Mouse (Mus musculus) embryo, embryonic 9.5 days (tissue): ENCODE measurements at regions not wholly inside any gene's neighbourhood (a gene's known extent, or its start where the extent isn't known, plus 50 kb on each side); places are given as distances from the start of the nearest gene placed in this dataset.

ENCODE experiments used
- DNase-seq: peaks from one replicate; pipeline ENCODE4 v3.0.0-alpha.2; 2017; ENCODE audit errors: extremely low spot score

DNA sequence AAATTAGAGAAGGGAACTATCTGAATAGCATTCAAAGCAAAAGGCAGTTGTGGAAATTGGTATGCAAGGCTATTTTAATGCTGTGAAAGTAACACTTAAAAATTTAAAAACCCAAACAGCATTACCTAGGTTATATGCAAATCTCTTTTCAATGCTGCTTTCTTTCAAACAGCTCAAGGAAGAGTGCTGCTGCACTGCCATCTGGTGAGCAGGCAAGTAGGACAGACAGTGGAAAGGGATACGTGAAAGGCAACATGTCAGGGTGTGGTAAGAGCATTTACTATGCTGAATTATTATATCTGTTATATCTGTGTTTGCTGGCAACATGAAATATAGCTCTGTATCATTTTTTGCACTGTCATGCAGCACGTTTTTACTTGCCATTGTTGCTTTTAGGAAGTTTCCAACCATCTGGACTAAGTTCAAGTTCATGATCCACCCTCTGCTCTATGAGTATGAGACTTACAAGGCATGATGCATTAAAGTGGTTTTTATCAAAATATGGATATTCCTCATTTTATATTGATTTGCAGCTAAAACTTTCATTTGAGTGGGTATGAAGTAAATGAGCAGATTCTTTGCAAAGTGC lies 1223.0 kb downstream of the Dnajb9 start:
- DNase-seq = no peak

DNA sequence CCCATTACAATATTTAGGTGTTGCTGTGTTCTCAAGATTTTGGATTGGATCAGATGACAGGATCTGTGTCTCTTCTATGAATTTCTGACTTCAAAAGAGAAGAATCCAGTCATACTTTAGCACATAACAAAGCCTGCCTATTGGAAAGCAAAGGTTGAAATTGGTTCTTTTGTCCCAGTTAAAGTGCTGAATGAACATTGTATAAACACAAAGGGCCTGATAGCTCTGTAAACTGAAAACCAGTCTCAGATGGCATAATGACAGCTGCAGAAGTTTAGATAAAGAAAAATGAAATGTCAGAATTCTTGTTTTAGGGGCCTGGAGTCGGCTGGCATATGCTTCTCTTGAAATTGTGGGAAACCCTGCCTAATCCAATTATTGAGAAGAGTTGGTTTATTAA lies 1223.6 kb downstream of the Dnajb9 start:
- DNase-seq = no peak

DNA sequence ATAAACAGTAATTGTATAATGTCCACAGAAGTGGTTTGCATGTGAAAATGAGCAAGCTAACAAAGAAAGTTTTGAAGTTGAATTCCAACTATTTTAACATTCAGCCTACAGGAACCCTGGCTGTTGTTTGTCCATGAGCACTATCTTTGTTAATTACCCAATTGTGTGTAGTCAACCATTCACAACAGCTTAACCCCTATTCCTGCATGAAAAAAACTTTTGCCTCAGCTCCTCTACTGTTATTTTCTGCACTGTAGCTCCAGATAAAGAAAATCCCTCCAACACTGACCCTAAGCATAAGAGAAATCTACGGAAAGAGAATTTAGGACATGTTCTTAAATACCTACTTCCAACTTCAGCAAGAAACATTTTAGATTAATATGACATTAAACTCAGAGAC lies 1224.0 kb downstream of the Dnajb9 start:
- DNase-seq = no peak

- no peak for DNase-seq
These were observed 1231.3 kb downstream of the Dnajb9 start for GRCm38 (mm10) chr12:42978828-42979227.

DNA sequence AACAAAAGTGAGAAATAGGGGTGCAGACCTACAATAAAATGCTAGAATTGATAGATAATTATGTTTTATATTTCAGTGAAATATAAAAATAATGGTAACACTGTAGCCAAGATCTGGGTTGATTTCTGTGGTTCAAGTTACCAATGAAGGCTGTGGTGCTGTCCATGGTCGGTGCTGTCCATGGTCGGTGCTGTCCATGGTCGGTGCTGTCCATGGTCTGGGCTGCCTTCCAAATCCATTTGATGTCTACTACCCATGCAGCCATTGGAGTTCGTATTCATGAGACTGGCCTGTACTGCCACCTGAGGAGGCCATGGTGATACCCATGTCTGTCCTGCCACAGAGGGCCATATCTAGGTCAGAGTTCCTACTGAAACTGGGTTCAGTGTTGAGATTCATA lies 1237.4 kb downstream of the Dnajb9 start:
- peak; percentile 8 for DNase-seq

DNA sequence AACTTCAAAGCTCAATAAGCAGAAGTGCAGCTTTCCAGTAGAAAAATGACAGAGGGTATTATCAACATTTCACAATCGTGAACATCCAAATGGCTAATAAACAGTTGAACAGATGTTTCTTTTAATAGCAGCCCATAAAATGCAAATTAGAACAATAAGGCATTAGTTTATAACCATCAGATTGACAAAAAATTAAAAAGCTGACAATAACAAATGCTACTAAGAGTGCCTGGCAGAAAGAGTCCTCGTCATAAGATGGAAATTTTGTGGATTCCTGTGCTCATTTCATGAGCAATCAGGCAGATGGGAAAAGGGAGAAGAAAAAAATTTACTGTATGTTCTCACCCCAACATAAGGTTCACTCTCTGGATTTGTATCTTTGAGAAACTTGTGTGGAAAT lies 1248.6 kb downstream of the Dnajb9 start:
- no peak for DNase-seq

DNA sequence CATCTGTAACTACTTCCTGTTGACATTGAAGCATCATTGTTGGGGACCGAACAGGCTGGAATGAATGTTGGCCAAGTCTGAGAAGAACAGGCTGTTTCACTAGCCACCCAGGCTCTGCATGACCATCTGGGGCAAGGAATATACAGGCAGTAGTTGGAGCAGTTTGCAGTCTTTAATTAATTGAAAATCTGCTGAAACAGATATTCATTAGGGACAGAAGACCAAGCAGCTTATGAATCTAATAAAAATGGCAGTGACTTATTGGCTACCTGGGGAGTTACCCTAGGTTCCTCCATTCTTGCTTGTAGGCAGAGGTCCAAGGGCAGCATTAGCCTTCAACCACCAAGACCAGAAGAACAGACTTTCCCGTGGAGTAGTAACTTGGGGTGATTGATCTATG lies 1262.2 kb downstream of the Dnajb9 start:
- no peak for DNase-seq

DNA sequence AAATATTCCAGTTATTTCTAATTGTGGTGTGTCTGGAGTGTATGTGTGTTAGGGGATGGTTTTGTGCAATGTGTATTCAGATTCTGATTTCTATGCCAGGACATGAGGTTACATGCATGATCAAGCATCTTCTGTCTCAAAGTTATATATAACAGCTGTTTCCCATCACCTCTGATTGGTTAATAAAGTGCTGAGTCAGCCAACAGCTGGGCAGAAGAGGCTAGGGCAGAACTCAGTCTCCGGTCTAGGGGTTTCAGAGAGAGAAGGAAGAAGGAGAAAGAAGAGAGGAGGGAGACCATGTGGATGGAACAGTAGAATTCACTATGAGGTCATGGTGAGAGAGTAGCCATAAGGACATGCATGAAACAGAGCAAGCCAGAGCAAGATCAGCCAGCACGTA lies 1295.8 kb downstream of the Dnajb9 start:
- DNase-seq = no peak
